Mouse (Mus musculus): ENCODE results near the gene Lpcat1.

DNA sequence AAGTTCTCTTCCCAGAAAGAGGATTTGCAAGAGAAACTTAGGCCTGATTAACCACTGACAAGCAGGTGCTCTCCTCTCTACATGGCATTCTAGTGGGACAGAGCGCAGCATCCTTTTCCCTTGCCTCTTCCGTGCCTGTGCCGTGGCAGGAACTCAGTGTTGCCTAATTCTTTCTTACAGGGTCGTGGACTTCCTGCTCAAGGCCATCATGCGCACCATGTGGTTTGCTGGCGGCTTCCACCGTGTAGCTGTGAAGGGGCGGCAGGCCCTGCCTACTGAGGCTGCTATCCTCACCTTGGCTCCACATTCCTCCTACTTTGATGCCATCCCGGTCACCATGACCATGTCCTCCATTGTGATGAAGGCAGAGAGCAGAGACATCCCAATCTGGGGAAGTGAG lies 21.7 kb downstream of the Lpcat1 start:
- no peak for TF ChIP-seq CTCF (IDR thresholded peaks at IDR 0.05; ENCODE audit: borderline replicate concordance, insufficient read depth, low read depth, low read length)
- no peak for TF ChIP-seq POLR2A (IDR thresholded peaks at IDR 0.05; ENCODE audit: borderline replicate concordance, insufficient read depth, low read length)

Measured in cerebellum, adult 2 months (tissue).